Mouse (Mus musculus) MEL (cell line): ENCODE measurements around the gene Babam2. TPM values are rescaled to one million over a fixed set of nuclear protein-coding genes. Genes with fewer than 3 reads are reported as not detected.

Experiments used
- DNase-seq: peaks from one replicate; pipeline ENCODE4 v3.0.0; 2011; ENCODE audit warnings: low read depth, low spot score
- H3K27ac ChIP-seq: 2 replicates; pipeline ENCODE4 v1.5.1; 2012; ENCODE audit warnings: low read depth, mild to moderate bottlenecking, control low read depth, low read length, moderate library complexity; ENCODE audit not compliant: control insufficient read depth
- H3K27me3 ChIP-seq, 2 experiments: fragments of 150-350 bp in 1 of 2; sonication (generic) in 1 of 2; 2 replicates each; pipeline ENCODE4 v1.6.1; 2012; ENCODE audit warnings: low read length in 2 of 2, mild to moderate bottlenecking in 2 of 2, improper control_type of control experiment in 1 of 2, moderate library complexity in 1 of 2; ENCODE audit not compliant: insufficient read depth in 2 of 2, control insufficient read depth in 1 of 2
- H3K36me3 ChIP-seq, 2 experiments: 2 replicates each; pipeline ENCODE4 v1.6.1; 2012 to 2014; ENCODE audit warnings: low read length in 2 of 2, improper control_type of control experiment in 1 of 2, inconsistent platforms in 1 of 2, mild to moderate bottlenecking in 1 of 2; ENCODE audit not compliant: insufficient read depth in 2 of 2, control insufficient read depth in 1 of 2
- H3K4me1 ChIP-seq, 2 experiments: fragments of 150-350 bp in 1 of 2; sonication (generic) in 1 of 2; 2 replicates each; pipeline ENCODE4 v1.6.1; 2012; ENCODE audit warnings: low read length in 2 of 2, improper control_type of control experiment in 1 of 2, mild to moderate bottlenecking in 1 of 2; ENCODE audit not compliant: insufficient read depth in 2 of 2, control insufficient read depth in 1 of 2
- H3K4me3 ChIP-seq, 2 experiments: fragments of 150-350 bp in 1 of 2; sonication (generic) in 1 of 2; 2 replicates each; pipeline ENCODE4 v1.5.1; 2012; ENCODE audit warnings: low read depth in 2 of 2, low read length in 2 of 2, mild to moderate bottlenecking in 2 of 2, moderate library complexity in 2 of 2, control low read depth in 1 of 2, improper control_type of control experiment in 1 of 2; ENCODE audit not compliant: control insufficient read depth in 1 of 2, insufficient read depth in 1 of 2
- H3K79me2 ChIP-seq: 2 replicates; pipeline ENCODE4 v1.6.1; 2012; ENCODE audit warnings: mild to moderate bottlenecking, low read length, moderate library complexity; ENCODE audit not compliant: control insufficient read depth, poor library complexity, insufficient read depth
- H3K9ac ChIP-seq: 2 replicates; pipeline ENCODE4 v1.6.1; 2012; ENCODE audit warnings: low read depth, mild to moderate bottlenecking, control low read depth, low read length, moderate library complexity; ENCODE audit not compliant: control insufficient read depth, poor library complexity, severe bottlenecking
- H3K9me3 ChIP-seq: fragments of 150-350 bp; sonication (generic); replicated peaks from 2 replicates; pipeline ENCODE4 v1.6.1; 2012; ENCODE audit warnings: mild to moderate bottlenecking, low read length, improper control_type of control experiment, moderate library complexity; ENCODE audit not compliant: insufficient read depth
- BHLHE40 ChIP-seq: IDR thresholded peaks from 2 replicates; pipeline ENCODE4 v1.6.1; 2012; ENCODE audit warnings: low read depth, mild to moderate bottlenecking, inconsistent platforms, low read length, improper control_type of control experiment, borderline replicate concordance
- GATA1 ChIP-seq: IDR thresholded peaks from 2 replicates; pipeline ENCODE4 v1.6.1; 2011; ENCODE audit warnings: low read depth, low read length, improper control_type of control experiment
- JUND ChIP-seq: IDR thresholded peaks from 2 replicates; pipeline ENCODE4 v1.6.1; 2011; ENCODE audit warnings: low read depth, mild to moderate bottlenecking, improper control_type of control experiment, low read length
- MAX ChIP-seq: IDR thresholded peaks from 2 replicates; pipeline ENCODE4 v1.6.1; 2011; ENCODE audit warnings: low read length, improper control_type of control experiment
- MEF2A ChIP-seq: IDR thresholded peaks from 2 replicates; pipeline ENCODE4 v1.6.1; 2014; ENCODE audit warnings: low read depth, mild to moderate bottlenecking, inconsistent platforms, low read length, improper control_type of control experiment; ENCODE audit not compliant: poor library complexity, insufficient replicate concordance, severe bottlenecking; ENCODE audit errors: extremely low read depth
- MYB ChIP-seq: IDR thresholded peaks from 2 replicates; pipeline ENCODE4 v1.6.1; 2011; ENCODE audit warnings: mild to moderate bottlenecking, low read depth, low read length, improper control_type of control experiment
- POLR2AphosphoS5 ChIP-seq: IDR thresholded peaks from 2 replicates; pipeline ENCODE4 v1.6.1; 2012; ENCODE audit warnings: low read depth, borderline replicate concordance, mild to moderate bottlenecking, inconsistent platforms, low read length, moderate library complexity, mixed read lengths
- RAD21 ChIP-seq: IDR thresholded peaks from 2 replicates; pipeline ENCODE4 v1.6.1; 2011; ENCODE audit warnings: mild to moderate bottlenecking, low read depth, low read length, improper control_type of control experiment
- RCOR1 ChIP-seq: IDR thresholded peaks from 2 replicates; pipeline ENCODE4 v1.6.1; 2012; ENCODE audit warnings: low read depth, mild to moderate bottlenecking, inconsistent platforms, low read length, improper control_type of control experiment
- SMC3 ChIP-seq: IDR thresholded peaks from 2 replicates; pipeline ENCODE4 v1.6.1; 2011; ENCODE audit warnings: low read depth, low read length, improper control_type of control experiment
- TAL1 ChIP-seq: IDR thresholded peaks from 2 replicates; pipeline ENCODE4 v1.6.1; 2012; ENCODE audit warnings: mild to moderate bottlenecking, inconsistent platforms, low read length, moderate library complexity, mixed read lengths
- TBP ChIP-seq: IDR thresholded peaks from 2 replicates; pipeline ENCODE4 v1.8.0; 2011; ENCODE audit warnings: low read depth, low read length, improper control_type of control experiment
- TCF12 ChIP-seq: IDR thresholded peaks from 2 replicates; pipeline ENCODE4 v1.6.1; 2014; ENCODE audit warnings: low read depth, mild to moderate bottlenecking, inconsistent platforms, low read length, improper control_type of control experiment, moderate library complexity
- ZC3H11A ChIP-seq: IDR thresholded peaks from 2 replicates; pipeline ENCODE4 v1.6.1; 2012; ENCODE audit warnings: low read depth, mild to moderate bottlenecking, inconsistent platforms, low read length, improper control_type of control experiment
- polyA plus RNA-seq, 2 experiments: library from polyadenylated mRNA; stranded (reverse) in 1 of 2; unstranded in 1 of 2; fragments of >175 nt in 1 of 2; fragments of >200 nt in 1 of 2; gene quantifications; 2 replicates each; pipeline versions ENCODE4 v1.2.1 to v1.2.4; 2012; ENCODE audit warnings: low replicate concordance in 2 of 2, low read depth in 1 of 2; ENCODE audit not compliant: insufficient read length in 2 of 2, insufficient read depth in 1 of 2, missing spikeins in 1 of 2
- total RNA-seq: library from RNA; depleted of rRNA; stranded (reverse); fragments of 300-350 nt; gene quantifications from 2 replicates; pipeline ENCODE4 v1.2.3, GENCODE M21; 2012

Babam2 gene
- total and polyA plus RNA-seq, 3 experiments = 43.3 to 86.6 TPM; not detected in 1

DNA sequence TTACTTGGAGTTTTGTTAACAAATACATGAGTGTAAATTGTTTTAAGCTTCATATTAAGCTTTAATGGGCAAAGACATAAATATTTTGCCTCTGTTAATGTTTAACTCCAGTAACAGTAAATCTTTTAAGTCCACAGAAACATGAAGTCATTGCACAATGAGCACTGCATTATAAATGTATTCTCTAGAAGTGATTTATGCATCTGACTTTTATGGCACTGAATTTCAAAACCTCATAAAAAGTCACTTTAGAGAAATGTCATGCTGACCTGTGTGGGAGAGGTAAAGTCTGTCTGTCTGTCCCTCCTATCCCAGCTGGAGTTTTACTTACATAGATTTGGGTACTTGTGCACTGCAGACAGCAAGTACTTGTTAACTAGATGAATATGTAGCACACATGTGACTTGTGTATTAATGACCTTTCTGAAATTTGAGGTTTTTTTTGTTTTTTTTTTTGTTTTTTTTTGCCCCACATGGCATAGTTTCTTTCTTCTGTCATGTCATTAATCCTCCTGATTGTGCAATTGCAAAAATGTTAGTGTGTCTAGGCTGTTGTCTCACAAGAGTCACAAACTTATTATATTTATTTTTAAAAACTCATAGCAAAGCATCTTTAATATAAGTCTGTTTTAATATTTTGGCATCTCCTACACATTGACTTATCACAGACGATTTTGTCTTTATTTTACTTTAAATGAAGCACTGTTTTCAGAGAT is 165.4 kb downstream of the Babam2 start:
- peaks cover 0 to 29% of the 10 kb centered on the region in 2 experiments; a peak in 2 of 4 replicates for H3K36me3 ChIP-seq
- no peaks in the 10 kb centered on the region for H3K79me2 ChIP-seq
- no peak for TF ChIP-seq RCOR1
- TF ChIP-seq POLR2AphosphoS5 = no peak
- no peak for TF ChIP-seq RAD21
- no peak for TF ChIP-seq TCF12
- TF ChIP-seq MYB = no peak
- no peak for TF ChIP-seq BHLHE40
- TF ChIP-seq TBP = no peak
- H3K27me3 ChIP-seq = no peaks in the 10 kb centered on the region
- peaks cover 15 to 22% of the 10 kb centered on the region in 2 experiments for H3K4me1 ChIP-seq
- no peak overlapping the region for H3K9ac ChIP-seq
- no peak for DNase-seq
- no peak overlapping the region for H3K4me3 ChIP-seq
- no peak overlapping the region for H3K27ac ChIP-seq
- no peaks in the 10 kb centered on the region for H3K9me3 ChIP-seq

DNA sequence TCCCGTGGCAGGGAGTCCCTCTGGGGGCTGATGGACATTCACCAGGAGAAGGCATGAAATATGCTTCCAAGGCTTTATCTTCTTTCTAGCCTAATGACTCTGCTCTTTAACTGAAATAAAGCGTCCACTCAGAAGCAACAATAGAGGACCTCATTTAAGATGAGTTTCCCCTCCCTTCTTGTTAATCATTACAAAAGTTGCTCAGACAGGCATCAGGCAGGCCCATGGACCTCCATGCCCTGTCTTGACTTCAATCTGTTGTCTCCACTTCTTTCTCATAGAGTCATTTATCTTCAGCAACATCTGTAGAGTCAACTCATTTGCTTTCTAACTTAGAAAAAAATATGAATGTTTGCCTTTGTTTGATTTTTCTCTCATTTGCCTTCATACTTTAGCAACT is 166.6 kb downstream of the Babam2 start:
- TF ChIP-seq GATA1 (no peak), BHLHE40 (no peak), TBP (no peak), MAX (no peak), RCOR1 (no peak), MEF2A (no peak), ZC3H11A (no peak), JUND (no peak), TAL1 (no peak), SMC3 (no peak)
- H3K27me3 ChIP-seq = no peaks in the 10 kb centered on the region
- no peak overlapping the region for H3K9ac ChIP-seq
- no peaks in the 10 kb centered on the region for H3K79me2 ChIP-seq
- peaks cover 0 to 29% of the 10 kb centered on the region in 2 experiments; a peak in 2 of 4 replicates for H3K36me3 ChIP-seq
- H3K27ac ChIP-seq = no peak overlapping the region
- H3K4me1 ChIP-seq = peaks cover 15 to 22% of the 10 kb centered on the region in 2 experiments
- no peak for DNase-seq
- H3K9me3 ChIP-seq = no peaks in the 10 kb centered on the region
- no peak overlapping the region for H3K4me3 ChIP-seq
